Mouse (Mus musculus): ENCODE data around the gene Slc25a40.

Slc25a40 gene

DNA sequence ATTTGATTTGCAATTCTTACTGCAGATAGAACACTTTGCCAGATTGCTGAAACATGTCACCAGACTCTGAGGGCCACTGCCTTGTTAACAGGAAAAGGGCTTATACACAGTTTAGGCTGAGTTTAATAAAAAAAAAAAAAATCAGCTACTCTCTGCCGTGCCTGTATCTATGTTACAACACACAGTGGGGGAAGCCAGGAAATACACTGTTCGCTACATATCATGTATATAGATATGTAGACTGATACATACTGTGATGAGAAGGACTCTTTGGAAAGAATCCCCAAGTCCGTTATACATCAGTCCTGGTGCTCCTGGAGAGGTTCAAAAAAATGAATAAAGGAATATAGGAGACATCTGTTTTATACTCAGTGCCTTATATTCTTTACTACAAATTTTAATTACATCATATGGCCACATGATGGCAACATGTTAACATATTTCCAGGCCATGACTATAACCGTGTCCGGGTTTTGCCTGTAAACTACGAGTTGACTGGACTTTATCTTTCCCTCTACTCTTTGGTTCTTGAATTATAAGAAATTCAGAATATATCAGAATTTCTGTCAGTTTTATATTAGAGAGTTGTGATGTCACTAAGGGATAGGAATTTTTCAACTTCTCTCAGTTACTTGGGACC is 66.9 kb downstream of the Slc25a40 start:
- DNase-seq (ENCODE audit: low spot score in 2 of 2): no peak

DNA sequence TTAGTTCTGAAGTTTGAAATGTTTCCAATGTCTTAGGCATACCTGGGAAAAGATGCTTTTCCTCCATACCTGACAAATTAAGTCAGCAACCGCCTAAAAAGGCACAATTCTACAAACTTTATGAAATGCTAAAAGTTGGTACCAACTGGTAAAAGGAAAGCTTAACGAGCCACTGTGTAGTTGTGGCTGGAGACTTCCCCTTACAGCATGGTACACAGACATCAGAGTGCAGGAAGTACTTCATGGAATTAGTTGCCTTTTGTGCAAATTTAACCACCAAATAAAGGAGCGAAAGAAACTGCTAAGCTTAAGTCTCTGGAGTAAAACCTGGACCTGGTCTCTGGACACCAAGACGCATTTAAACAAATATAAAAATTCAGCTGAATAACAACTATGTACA is 69.1 kb downstream of the Slc25a40 start:
- no peak for DNase-seq (ENCODE audit: low spot score in 2 of 2)
